Mouse (Mus musculus): ENCODE results near the gene Gmpr.
A peak's percentile ranks its signal among the peaks of the same experiment; 100 is the strongest.

DNA sequence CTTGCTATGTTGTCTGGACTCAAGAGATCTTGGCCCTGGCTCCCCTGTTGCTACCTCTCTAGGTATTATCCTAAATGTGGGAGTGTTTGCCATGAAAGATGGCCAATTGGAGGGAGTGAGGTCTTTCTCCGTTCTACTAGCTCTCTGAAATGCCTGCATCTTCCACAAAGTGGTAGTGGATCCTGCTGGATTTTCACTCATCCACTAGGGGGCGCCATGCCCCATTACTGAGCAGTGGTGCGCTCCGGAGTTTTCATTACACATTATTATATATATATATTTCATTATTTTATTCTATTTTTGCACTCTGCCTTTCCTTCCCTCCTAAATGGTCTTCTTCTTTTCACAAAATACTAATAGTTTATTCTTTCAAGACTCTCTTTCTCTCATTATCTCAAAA is 65.5 kb downstream of the Gmpr start:
- peak; percentile 74 for TF ChIP-seq CTCF (IDR thresholded peaks at IDR 0.05; ENCODE audit: low read depth)
- no peak for TF ChIP-seq EP300 (IDR thresholded peaks at IDR 0.05; ENCODE audit: low read depth)

Data from heart, postnatal 0 days (tissue).